In genomic region chr12:77510758-77511157, GRCm38 (mm10) we compare ENCODE assay signal across 19 mouse cellular contexts.
DNase-seq lines count a peak whose midpoint lies in the region; ATAC-seq and TF ChIP-seq lines count a peak whose summit lies in the region.
"Had no signal": no experiment of that assay in that cellular context is flagged by ENCODE, and none has a peak within 500 bp of the region (broad histone marks: within the 10 kb centered on the region; RNA-seq: fewer than 3 reads in every experiment).

No protein-coding gene starts in this region.

- TF ChIP-seq CTCF in brain, embryonic 14.5 days (IDR thresholded peaks at IDR 0.05; ENCODE audit: borderline replicate concordance, extremely low read depth, insufficient read depth, insufficient read length), result no peak

- peak; percentile 56; the same call in 1 of the 2 replicates for ATAC-seq in cerebellum, adult (ENCODE audit: insufficient number of reproducible peaks, low FRiP score, low TSS enrichment)
- ATAC-seq: activated CD4-positive, CD25-positive, alpha-beta regulatory T cell, adult 4 months; forebrain, embryonic 14.5 days; forebrain, postnatal 0 days; inflammation-experienced regulatory T-cells, adult 6 months; intestine, embryonic 16.5 days had no signal

- TF ChIP-seq POLR2A in brain, embryonic 14.5 days (IDR thresholded peaks at IDR 0.05; ENCODE audit: borderline replicate concordance, extremely low read depth, insufficient read depth, insufficient read length, poor library complexity, severe bottlenecking), result no peak

- no peak for DNase-seq in cerebellum, adult 9-10 months
- DNase-seq in cerebellum, postnatal 10 days, result peak; percentile 36 to 52
- no peak for DNase-seq in cerebellum, postnatal 4 days (ENCODE audit: low spot score in 2 of 2)
- DNase-seq in kidney, postnatal 10 days, result peak; percentile 1
- DNase-seq in kidney, postnatal 4 days, result no peak
- DNase-seq in brain, embryonic 14.5 days (ENCODE audit: low read depth), result peak; percentile 15
- DNase-seq: adrenal gland, adult 8-10 months; adrenal gland, postnatal 25 days; forebrain, postnatal 0 days; gastrocnemius, adult 2 months; gastrocnemius, postnatal 14 days; heart, adult 18-20 months; heart, postnatal 14 days; heart, postnatal 4 days had no signal

Comparison
In these comparisons a context has a peak if more than half of its experiments do, and no peak if none do; other contexts are left out.
1. DNase-seq: peak in cerebellum, postnatal 10 days (2 of 2), kidney, postnatal 10 days (single experiment) and brain, embryonic 14.5 days (single experiment); none in cerebellum, adult 9-10 months (single experiment), cerebellum, postnatal 4 days (0 of 2) and kidney, postnatal 4 days (0 of 2).